Mouse (Mus musculus): ENCODE data around the gene St3gal6.

DNA sequence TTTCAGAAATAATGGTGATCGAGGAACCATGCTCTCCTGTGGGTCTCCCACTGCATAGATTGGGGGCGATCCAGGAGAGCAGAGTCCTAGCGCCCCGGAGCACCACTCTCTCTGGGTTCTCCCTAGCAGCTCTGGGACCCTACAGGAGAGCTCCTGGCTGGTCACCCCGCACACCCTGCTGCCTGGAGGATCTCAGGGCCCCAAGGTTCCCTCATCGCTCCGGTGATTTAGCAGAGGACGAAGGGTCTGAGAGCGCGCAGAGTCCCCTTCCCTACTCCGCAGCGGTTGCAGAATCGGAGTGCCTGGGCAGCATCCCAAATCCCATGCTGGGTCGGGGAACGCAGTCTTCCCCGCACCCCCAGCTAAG, 1.4 kb downstream of the St3gal6 start:
- TF ChIP-seq EP300 (IDR thresholded peaks at IDR 0.05; ENCODE audit: insufficient read depth, low read depth, low read length) (no peak), POLR2A (IDR thresholded peaks at IDR 0.05; ENCODE audit: insufficient read depth, low read depth, low read length) (no peak)

Data from heart, adult 2 months (tissue).